ENCODE assay signal across 9 mouse cellular contexts in genomic region chr7:133805614-133806175, GRCm38 (mm10). TPM values are rescaled to one million over a fixed set of nuclear protein-coding genes. Genes with fewer than 3 reads are reported as not detected.
DNase-seq lines count a peak whose midpoint lies in the region; ATAC-seq and TF ChIP-seq lines count a peak whose summit lies in the region.
"Had no signal": no experiment of that assay in that cellular context is flagged by ENCODE, and none has a peak within 500 bp of the region (broad histone marks: within the 10 kb centered on the region; RNA-seq: fewer than 3 reads in every experiment).

No protein-coding gene starts in this region.

- H3K4me2 ChIP-seq in forebrain, embryonic 14.5 days (ENCODE audit: low read length): no peak overlapping the region
- H3K4me2 ChIP-seq in hindbrain, embryonic 14.5 days (replicated peaks): no peak overlapping the region

- ATAC-seq in forebrain, embryonic 14.5 days: no peak
- ATAC-seq in hindbrain, embryonic 14.5 days (ENCODE audit: low FRiP score): no peak

- WGBS in forebrain, embryonic 14.5 days: 48% methylated on average over 7 of the region's 7 CpGs
- 66% methylated on average over 7 of the region's 7 CpGs for WGBS in hindbrain, embryonic 14.5 days
- 47% methylated on average over 7 of the region's 7 CpGs for WGBS in small intestine, adult 2 months

- no peaks in the 10 kb centered on the region for H3K4me1 ChIP-seq in bone marrow macrophage, adult 2 months (ENCODE audit: control insufficient read depth, insufficient read depth, low read length)
- no peaks in the 10 kb centered on the region for H3K4me1 ChIP-seq in forebrain, embryonic 14.5 days (ENCODE audit: control insufficient read depth, insufficient read depth, low read length)
- H3K4me1 ChIP-seq in hindbrain, embryonic 14.5 days (replicated peaks; ENCODE audit: control insufficient read depth, insufficient read depth, low read length): no peaks in the 10 kb centered on the region
- no peaks in the 10 kb centered on the region for H3K4me1 ChIP-seq in small intestine, adult 2 months (ENCODE audit: control insufficient read depth, insufficient read depth, insufficient read length, low read length)

- TF ChIP-seq POLR2A in bone marrow macrophage, adult 2 months (IDR thresholded peaks at IDR 0.05; ENCODE audit: borderline replicate concordance, low read depth, low read length): no peak
- no peak for TF ChIP-seq POLR2A in small intestine, adult 2 months (IDR thresholded peaks at IDR 0.05; ENCODE audit: low read depth, low read length)

- peak; percentile 52 for TF ChIP-seq CTCF in bone marrow macrophage, adult 2 months (IDR thresholded peaks at IDR 0.05; ENCODE audit: low read depth, low read length)
- TF ChIP-seq CTCF in small intestine, adult 2 months (IDR thresholded peaks at IDR 0.05; ENCODE audit: extremely low read depth, insufficient read length, insufficient replicate concordance, low read depth, low read length): peak; percentile 72; the same call in 1 of the 2 replicates

- H3K4me3 ChIP-seq in bone marrow macrophage, adult 2 months (ENCODE audit: insufficient read depth, low read length): no peak overlapping the region
- no peak overlapping the region for H3K4me3 ChIP-seq in forebrain, embryonic 14.5 days (ENCODE audit: low read depth, low read length)
- no peak overlapping the region for H3K4me3 ChIP-seq in hindbrain, embryonic 14.5 days (replicated peaks; ENCODE audit: low read length)
- H3K4me3 ChIP-seq in small intestine, adult 2 months (ENCODE audit: low read depth, low read length): no peak overlapping the region

- no peaks in the 10 kb centered on the region for H3K9me3 ChIP-seq in forebrain, embryonic 14.5 days (replicated peaks; ENCODE audit: control insufficient read depth, low read length)
- no peaks in the 10 kb centered on the region for H3K9me3 ChIP-seq in hindbrain, embryonic 14.5 days (ENCODE audit: control insufficient read depth, low read length)

- H3K27me3 ChIP-seq in forebrain, embryonic 14.5 days (replicated peaks; ENCODE audit: control insufficient read depth, insufficient read depth, low read length): no peaks in the 10 kb centered on the region
- no peaks in the 10 kb centered on the region for H3K27me3 ChIP-seq in hindbrain, embryonic 14.5 days (ENCODE audit: control insufficient read depth, insufficient read depth, low read length)
- no peaks in the 10 kb centered on the region for H3K27me3 ChIP-seq in small intestine, adult 2 months (ENCODE audit: control insufficient read depth, insufficient read depth, low read length)

- H3K36me3 ChIP-seq in forebrain, embryonic 14.5 days (ENCODE audit: control insufficient read depth, insufficient read depth, low read length): no peaks in the 10 kb centered on the region
- H3K36me3 ChIP-seq in hindbrain, embryonic 14.5 days (replicated peaks; ENCODE audit: control insufficient read depth, insufficient read depth): no peaks in the 10 kb centered on the region
- H3K36me3 ChIP-seq in small intestine, adult 2 months (ENCODE audit: control insufficient read depth, insufficient read depth, low read length): no peaks in the 10 kb centered on the region

- peak; percentile 73 for DNase-seq in MN1 (ENCODE audit: low spot score)
- peak; percentile 77 for DNase-seq in forebrain, embryonic 14.5 days (ENCODE audit: low spot score)
- peak; percentile 84 for DNase-seq in hindbrain, embryonic 14.5 days (ENCODE audit: low spot score)
- peak; percentile 47 to 78 for DNase-seq in layer of hippocampus, postnatal 25 days (ENCODE audit: extremely low spot score in 1 of 2, low spot score in 1 of 2)
- DNase-seq in lung, postnatal 36 days: peak; percentile 78
- DNase-seq in spleen, postnatal 36 days (ENCODE audit: low spot score in 2 of 2): no peak

- no peak overlapping the region for H3K27ac ChIP-seq in bone marrow macrophage, adult 2 months (ENCODE audit: insufficient read depth, low read depth, low read length)
- H3K27ac ChIP-seq in forebrain, embryonic 14.5 days (ENCODE audit: low read depth, low read length): no peak overlapping the region
- H3K27ac ChIP-seq in hindbrain, embryonic 14.5 days: no peak overlapping the region
- H3K27ac ChIP-seq in small intestine, adult 2 months (ENCODE audit: insufficient read depth, low read depth, low read length): no peak overlapping the region

- no peak overlapping the region for H3K9ac ChIP-seq in forebrain, embryonic 14.5 days (ENCODE audit: low read length)
- no peak overlapping the region for H3K9ac ChIP-seq in hindbrain, embryonic 14.5 days

RNA-seq across cellular contexts. Expression of gene Dhx32, which starts 23.2 kb away (rescaled TPM):
- 13.7 and 16.0 TPM in 2 replicates for polyA plus RNA-seq in bone marrow macrophage, adult 2 months (2012; ENCODE audit: insufficient read depth, insufficient read length, missing spikeins)
- polyA plus RNA-seq in forebrain, embryonic 14.5 days (2014; fragmentation: Nextera tagmentation; extraction: Ambion mirVana): 55.1 and 56.9 TPM in 2 replicates
- polyA plus RNA-seq in hindbrain, embryonic 14.5 days (2014; fragmentation: Nextera tagmentation; extraction: Ambion mirVana): 38.4 and 45.1 TPM in 2 replicates
- total RNA-seq in layer of hippocampus, postnatal 25 days (2021): 10 to 100 TPM; 39.5 to 44.2 TPM
- polyA plus RNA-seq in small intestine, adult 2 months (2012; rRNA removed): 16.0 and 29.8 TPM in 2 replicates

RNA-seq across cellular contexts. Expression of gene Fank1, which starts 29.0 kb away (rescaled TPM):
- polyA plus RNA-seq in bone marrow macrophage, adult 2 months (2012; ENCODE audit: insufficient read depth, insufficient read length, missing spikeins): not detected in 2 replicates
- 4.2 and 4.5 TPM in 2 replicates for polyA plus RNA-seq in forebrain, embryonic 14.5 days (2014; fragmentation: Nextera tagmentation; extraction: Ambion mirVana)
- 4.7 and 6.1 TPM in 2 replicates for polyA plus RNA-seq in hindbrain, embryonic 14.5 days (2014; fragmentation: Nextera tagmentation; extraction: Ambion mirVana)
- 1 to 10 TPM; 2.4 to 2.7 TPM for total RNA-seq in layer of hippocampus, postnatal 25 days (2021)
- 0.18 TPM in 1 of 2 replicates, not detected in the other for polyA plus RNA-seq in small intestine, adult 2 months (2012; rRNA removed)
- polyA plus RNA-seq: heart, embryonic 14.5 days had no signal

Comparison
In these comparisons a context has a peak if more than half of its experiments do, and no peak if none do; other contexts are left out.
1. DNase-seq: peak in MN1 (single experiment), forebrain, embryonic 14.5 days (single experiment), hindbrain, embryonic 14.5 days (single experiment), layer of hippocampus, postnatal 25 days (2 of 2) and lung, postnatal 36 days (single experiment); none in spleen, postnatal 36 days (0 of 2).